Mouse (Mus musculus): ENCODE data around the gene Hmgb2. TPM values are rescaled to one million over a fixed set of nuclear protein-coding genes. Genes with fewer than 3 reads are reported as not detected.
"Not testable (repeated sequence)": the region's sequence is repeated elsewhere in the genome, so short reads cannot be mapped to it uniquely, and the experiment has no call there.

The Hmgb2 gene
- polyA plus RNA-seq, 1 experiment from 2014 or later, result 404 TPM

DNA sequence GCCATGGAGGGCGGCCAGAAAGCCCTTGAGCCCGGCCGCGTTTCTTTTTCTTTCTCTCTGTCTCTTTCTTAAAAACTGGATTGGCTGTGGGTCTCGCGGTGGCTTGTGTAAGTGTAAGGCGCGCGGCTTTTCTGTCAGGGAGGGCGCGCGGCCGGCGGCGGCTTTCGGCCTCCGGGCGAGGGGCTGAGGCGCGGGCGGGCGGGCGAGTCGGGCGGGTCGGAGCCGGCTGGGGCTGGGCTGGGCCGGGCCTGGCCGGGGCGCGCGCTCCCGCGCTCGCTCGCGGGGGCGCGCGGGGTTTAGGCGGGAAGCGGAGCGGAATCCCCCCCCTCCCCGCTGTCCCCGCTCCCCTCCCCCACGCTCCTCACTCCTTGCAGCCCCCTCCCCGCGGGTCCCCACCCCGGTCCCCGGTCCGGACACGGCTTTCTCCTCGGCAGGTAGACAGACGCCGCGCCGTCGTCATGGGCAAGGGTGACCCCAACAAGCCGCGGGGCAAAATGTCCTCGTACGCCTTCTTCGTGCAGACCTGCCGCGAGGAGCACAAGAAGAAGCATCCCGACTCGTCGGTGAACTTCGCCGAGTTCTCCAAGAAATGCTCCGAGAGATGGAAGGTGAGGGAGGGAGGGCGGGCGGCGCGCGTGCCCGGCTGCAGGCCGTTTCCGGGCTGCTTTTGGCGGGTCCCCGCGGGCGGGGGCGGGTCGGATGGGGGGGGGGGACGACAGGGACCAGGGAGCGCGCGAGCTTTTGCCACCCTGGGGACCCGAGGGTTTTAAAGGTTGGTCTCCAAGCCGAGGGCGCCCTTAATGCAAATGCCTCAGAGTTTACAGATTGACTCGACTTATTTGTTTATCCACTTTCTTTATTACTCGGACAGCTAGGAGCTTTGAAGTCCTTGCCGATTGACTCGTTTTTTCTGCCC, 692 bp downstream of the Hmgb2 start:
- Histone ChIP-seq H3K9ac (peak overlapping the region; percentile 100), H3K4me1 (replicated peaks) (peaks cover 31% of the 10 kb centered on the region), H3K4me3 (replicated peaks) (peak overlapping the region; percentile 95), H3K27me3 (no peaks in the 10 kb centered on the region), H3K27ac (peak overlapping the region; percentile 100), H3K36me3 (peaks cover 40% of the 10 kb centered on the region), H3K4me2 (peak overlapping the region; percentile 80), H3K9me3 (replicated peaks) (no peaks in the 10 kb centered on the region)
- no peak for DNase-seq
- ATAC-seq (ENCODE audit: low read depth), result peak; percentile 18
- 2% methylated on average over 88 of the region's 96 CpGs for WGBS (ENCODE audit: insufficient replicate concordance)

- H3K4me2 ChIP-seq, result peak overlapping the region; percentile 80
- H3K36me3 ChIP-seq, result peaks cover 48% of the 10 kb centered on the region
- ATAC-seq (ENCODE audit: low read depth); H3K27me3 ChIP-seq; H3K9me3 ChIP-seq (replicated peaks); DNase-seq: not testable (repeated sequence)
- H3K4me3 ChIP-seq (replicated peaks), result peak overlapping the region; percentile 95
- peaks cover 31% of the 10 kb centered on the region for H3K4me1 ChIP-seq (replicated peaks)
- peak overlapping the region; percentile 100 for H3K27ac ChIP-seq
- H3K9ac ChIP-seq, result peak overlapping the region; percentile 100
- 3% methylated on average over 10 of the region's 10 CpGs for WGBS (ENCODE audit: insufficient replicate concordance)
Observed at GRCm38 (mm10) chr8:57513178-57513661, 1.5 kb downstream of the Hmgb2 start.

DNA sequence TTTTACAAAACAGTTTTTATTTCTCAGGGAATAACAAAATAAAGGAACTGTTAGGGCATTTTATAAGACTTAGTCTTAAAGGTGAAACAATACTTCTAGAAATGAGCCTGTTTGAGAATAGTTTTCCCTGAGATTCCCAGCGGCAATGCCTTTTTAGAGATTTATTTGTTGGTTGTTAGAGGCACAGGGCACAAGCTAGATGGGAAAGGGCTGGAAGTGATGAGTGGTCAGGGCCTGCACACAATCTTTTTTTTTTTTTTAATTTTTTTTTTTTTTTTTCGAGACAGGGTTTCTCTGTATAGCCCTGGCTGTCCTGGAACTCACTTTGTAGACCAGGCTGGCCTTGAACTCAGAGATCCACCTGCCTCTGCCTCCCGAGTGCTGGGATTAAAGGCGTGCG, 5.0 kb downstream of the Hmgb2 start:
- WGBS (ENCODE audit: insufficient replicate concordance), result 82% methylated on average over 5 of the region's 5 CpGs
- H3K9me3 ChIP-seq (replicated peaks); ATAC-seq (ENCODE audit: low read depth); DNase-seq; H3K9ac ChIP-seq; H3K4me2 ChIP-seq; H3K27ac ChIP-seq; H3K27me3 ChIP-seq; H3K4me3 ChIP-seq (replicated peaks): not testable (repeated sequence)
- Histone ChIP-seq H3K36me3 (peaks cover 64% of the 10 kb centered on the region), H3K4me1 (replicated peaks) (peaks cover 46% of the 10 kb centered on the region)

DNA sequence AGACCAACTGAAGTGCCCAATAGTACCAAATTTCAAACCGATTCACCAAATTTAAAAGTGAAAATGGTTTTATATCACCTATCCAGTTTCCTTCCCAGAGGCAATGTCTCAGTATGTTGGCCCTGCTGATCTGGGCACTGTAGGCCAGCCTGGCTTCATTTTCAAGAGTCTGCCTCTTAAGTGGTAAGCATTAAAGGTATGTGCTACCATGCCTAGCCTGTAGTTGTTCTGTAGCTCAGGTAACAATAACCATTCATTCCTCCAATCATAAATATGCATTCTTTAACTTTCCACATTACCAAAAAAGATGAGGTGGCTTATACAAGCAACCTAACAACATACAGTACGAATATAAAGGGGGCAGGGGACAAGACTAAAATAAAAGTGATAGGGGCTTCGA, 6.0 kb downstream of the Hmgb2 start:
- peaks cover 48% of the 10 kb centered on the region for H3K4me1 ChIP-seq (replicated peaks)
- no peak for DNase-seq
- no peak for ATAC-seq (ENCODE audit: low read depth)
- 0 out of 2 replicates have a peak overlapping the region, but pooled peaks have one; percentile 59 for H3K27ac ChIP-seq
- no peak overlapping the region for H3K4me3 ChIP-seq (replicated peaks)
- H3K27me3 ChIP-seq, result no peaks in the 10 kb centered on the region
- 81% methylated on average over 3 of the region's 3 CpGs for WGBS (ENCODE audit: insufficient replicate concordance)
- no peak overlapping the region; the same call in 1 of the 2 replicates for H3K9ac ChIP-seq
- H3K9me3 ChIP-seq (replicated peaks), result no peaks in the 10 kb centered on the region
- H3K36me3 ChIP-seq, result peaks cover 63% of the 10 kb centered on the region
- no peak overlapping the region for H3K4me2 ChIP-seq

GRCm38 (mm10) chr8:57520186-57520786, 8.6 kb downstream of the Hmgb2 start:
- peak; percentile 74 for ATAC-seq (ENCODE audit: low read depth)
- Histone ChIP-seq H3K9me3 (replicated peaks) (no peaks in the 10 kb centered on the region), H3K27me3 (no peaks in the 10 kb centered on the region), H3K4me1 (replicated peaks) (peaks cover 46% of the 10 kb centered on the region), H3K36me3 (peaks cover 47% of the 10 kb centered on the region), H3K9ac (peak overlapping the region; percentile 52), H3K27ac (peak overlapping the region; percentile 83), H3K4me2 (peak overlapping the region; percentile 48), H3K4me3 (replicated peaks) (0 out of 2 replicates have a peak overlapping the region, but pooled peaks have one; percentile 6)
- DNase-seq, result peak; percentile 30
- 24% methylated on average over 12 of the region's 12 CpGs for WGBS (ENCODE audit: insufficient replicate concordance)

GRCm38 (mm10) chr8:57528036-57528435, 16.3 kb downstream of the Hmgb2 start:
- Histone ChIP-seq H3K9ac (no peak overlapping the region), H3K4me2 (no peak overlapping the region), H3K4me3 (replicated peaks) (no peak overlapping the region), H3K4me1 (replicated peaks) (no peaks in the 10 kb centered on the region), H3K9me3 (replicated peaks) (no peaks in the 10 kb centered on the region), H3K36me3 (0 out of 2 replicates have a peak, but pooled peaks cover 3% of the 10 kb centered on the region), H3K27me3 (no peaks in the 10 kb centered on the region), H3K27ac (no peak overlapping the region)
- DNase-seq, result no peak
- WGBS (ENCODE audit: insufficient replicate concordance), result 78% methylated on average over 1 of the region's 1 CpGs
- ATAC-seq (ENCODE audit: low read depth), result no peak

GRCm38 (mm10) chr8:57530238-57530637, 18.5 kb downstream of the Hmgb2 start:
- Histone ChIP-seq H3K4me3 (replicated peaks) (no peak overlapping the region), H3K27me3 (no peaks in the 10 kb centered on the region), H3K9ac (no peak overlapping the region), H3K9me3 (replicated peaks) (no peaks in the 10 kb centered on the region), H3K27ac (0 out of 2 replicates have a peak overlapping the region, but pooled peaks have one; percentile 13), H3K4me2 (peak overlapping the region; percentile 19; the same call in 1 of the 2 replicates), H3K36me3 (peaks cover 6% of the 10 kb centered on the region; the same call in 1 of the 2 replicates), H3K4me1 (replicated peaks) (no peaks in the 10 kb centered on the region)
- ATAC-seq (ENCODE audit: low read depth) (no peak), DNase-seq (no peak)
- 81% methylated on average over 13 of the region's 13 CpGs for WGBS (ENCODE audit: insufficient replicate concordance)

DNA sequence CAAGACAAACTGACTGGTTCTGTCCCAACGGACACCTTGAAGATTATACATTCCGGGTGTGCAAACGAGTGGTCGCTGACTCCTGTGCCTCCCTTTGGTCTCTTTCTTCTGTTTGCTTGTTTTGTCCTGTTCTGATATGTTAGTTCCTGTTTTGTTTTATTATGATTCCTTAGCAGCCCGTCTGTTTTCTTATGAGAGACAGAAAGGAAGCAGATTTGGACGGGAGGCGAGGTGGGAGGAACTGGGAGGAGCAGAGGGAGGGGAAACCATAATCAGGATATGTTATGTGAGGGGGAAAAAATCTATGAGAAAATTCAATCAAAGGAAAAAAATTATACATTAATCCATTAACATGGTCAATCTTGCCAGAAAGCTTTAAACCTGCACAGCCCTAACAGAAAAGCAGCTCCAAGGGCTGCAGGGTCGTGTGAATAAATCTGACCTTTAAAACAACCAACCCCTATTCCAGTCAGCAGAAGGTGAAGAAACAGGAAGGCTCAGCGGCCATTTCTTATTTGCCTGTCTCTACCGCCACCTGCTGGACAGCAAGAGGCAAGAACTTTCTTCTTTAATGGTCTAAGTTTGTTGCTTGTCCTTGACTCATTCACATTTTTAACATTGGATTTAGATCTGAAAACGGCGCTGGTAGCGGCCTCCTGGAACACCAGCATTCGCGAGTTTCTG, 19.1 kb downstream of the Hmgb2 start:
- no peak overlapping the region for H3K4me3 ChIP-seq (replicated peaks)
- H3K9ac ChIP-seq, result no peak overlapping the region
- H3K9me3 ChIP-seq (replicated peaks), result no peaks in the 10 kb centered on the region
- H3K4me2 ChIP-seq, result peak overlapping the region; percentile 19; the same call in 1 of the 2 replicates
- peak; percentile 29; the same call in 1 of the 2 replicates for ATAC-seq (ENCODE audit: low read depth)
- DNase-seq, result peak; percentile 61
- peaks cover 9% of the 10 kb centered on the region; the same call in 1 of the 2 replicates for H3K36me3 ChIP-seq
- no peaks in the 10 kb centered on the region for H3K4me1 ChIP-seq (replicated peaks)
- H3K27me3 ChIP-seq, result no peaks in the 10 kb centered on the region
- H3K27ac ChIP-seq, result 0 out of 2 replicates have a peak overlapping the region, but pooled peaks have one; percentile 13
- 23% methylated on average over 15 of the region's 15 CpGs for WGBS (ENCODE audit: insufficient replicate concordance)

- Histone ChIP-seq H3K9me3 (replicated peaks) (no peaks in the 10 kb centered on the region), H3K4me2 (no peak overlapping the region), H3K4me3 (replicated peaks) (no peak overlapping the region), H3K27me3 (no peaks in the 10 kb centered on the region), H3K36me3 (peaks cover 16% of the 10 kb centered on the region; the same call in 1 of the 2 replicates), H3K4me1 (replicated peaks) (no peaks in the 10 kb centered on the region), H3K27ac (no peak overlapping the region), H3K9ac (no peak overlapping the region)
- DNase-seq (no peak), ATAC-seq (ENCODE audit: low read depth) (no peak)
- whole genome bisulfite sequencing (ENCODE audit: insufficient replicate concordance), result 58% methylated on average over 2 of the region's 2 CpGs
Observed at GRCm38 (mm10) chr8:57532223-57532622, 20.5 kb downstream of the Hmgb2 start.

GRCm38 (mm10) chr8:57533106-57533505, 21.4 kb downstream of the Hmgb2 start:
- Histone ChIP-seq H3K9ac (no peak overlapping the region), H3K36me3 (peaks cover 16% of the 10 kb centered on the region; the same call in 1 of the 2 replicates), H3K4me3 (replicated peaks) (no peak overlapping the region), H3K9me3 (replicated peaks) (no peaks in the 10 kb centered on the region), H3K27me3 (no peaks in the 10 kb centered on the region), H3K4me2 (no peak overlapping the region), H3K4me1 (replicated peaks) (no peaks in the 10 kb centered on the region), H3K27ac (no peak overlapping the region)
- DNase-seq (no peak), ATAC-seq (ENCODE audit: low read depth) (no peak)
- WGBS (ENCODE audit: insufficient replicate concordance), result 81% methylated on average over 4 of the region's 4 CpGs

GRCm38 (mm10) chr8:57534495-57534894, 22.8 kb downstream of the Hmgb2 start:
- H3K4me1 ChIP-seq (replicated peaks), result no peaks in the 10 kb centered on the region
- WGBS (ENCODE audit: insufficient replicate concordance), result 60% methylated on average over 4 of the region's 4 CpGs

More at GRCm38 (mm10) chr8:57534495-57534894, 22.8 kb downstream of the Hmgb2 start:
- no peak overlapping the region for H3K4me3 ChIP-seq (replicated peaks)
- no peaks in the 10 kb centered on the region for H3K9me3 ChIP-seq (replicated peaks)
- no peak for ATAC-seq (ENCODE audit: low read depth)
- no peak for DNase-seq
- peaks cover 16% of the 10 kb centered on the region; the same call in 1 of the 2 replicates for H3K36me3 ChIP-seq
- no peak overlapping the region for H3K4me2 ChIP-seq
- no peak overlapping the region for H3K27ac ChIP-seq
- H3K9ac ChIP-seq, result no peak overlapping the region
- H3K27me3 ChIP-seq, result no peaks in the 10 kb centered on the region
